Mouse (Mus musculus) heart, embryonic 12.5 days (tissue): ENCODE data around the gene Hpd. TPM values are rescaled to one million over a fixed set of nuclear protein-coding genes. Genes with fewer than 3 reads are reported as not detected.

Experiments used
- ATAC-seq: fragments of 200-750 bp; cut with Nextera tagmentation; 2 replicates; pipeline ENCODE4 v1.8.0; 2017; ENCODE audit warnings: moderate TSS enrichment, moderate library complexity; ENCODE audit not compliant: insufficient number of reproducible peaks, low FRiP score
- H3K27ac ChIP-seq: fragments of 300-500 bp; sonication (generic); 2 replicates; pipeline ENCODE4 v1.5.1; 2016; ENCODE audit warnings: mild to moderate bottlenecking, moderate library complexity; ENCODE audit not compliant: poor library complexity, severe bottlenecking
- H3K27me3 ChIP-seq: fragments of 300-500 bp; sonication (generic); replicated peaks from 2 replicates; pipeline ENCODE4 v1.6.1; 2016; ENCODE audit warnings: mild to moderate bottlenecking, moderate library complexity
- H3K36me3 ChIP-seq: fragments of 300-500 bp; sonication (generic); 2 replicates; pipeline ENCODE4 v1.6.1; 2016; ENCODE audit warnings: mild to moderate bottlenecking, moderate library complexity
- H3K4me1 ChIP-seq: fragments of 300-500 bp; sonication (generic); replicated peaks from 2 replicates; pipeline ENCODE4 v1.6.1; 2016; ENCODE audit warnings: mild to moderate bottlenecking
- H3K4me2 ChIP-seq: fragments of 300-500 bp; sonication (generic); 2 replicates; pipeline ENCODE4 v1.6.1; 2016; ENCODE audit warnings: mild to moderate bottlenecking, moderate library complexity
- H3K4me3 ChIP-seq: fragments of 300-500 bp; sonication (generic); 2 replicates; pipeline ENCODE4 v1.5.1; 2016; ENCODE audit warnings: mild to moderate bottlenecking
- H3K9ac ChIP-seq: fragments of 300-500 bp; sonication (generic); 2 replicates; pipeline ENCODE4 v1.6.1; 2016; ENCODE audit warnings: mild to moderate bottlenecking, moderate library complexity
- H3K9me3 ChIP-seq: fragments of 300-500 bp; sonication (generic); replicated peaks from 2 replicates; pipeline ENCODE4 v1.6.1; 2016; ENCODE audit warnings: mild to moderate bottlenecking, moderate library complexity
- WGBS: fragments of 180-500 bp; shearing (Covaris S2); methylation state at CpG from one replicate; pipeline ENCODE4 v1.1.7; 2016; 5-methylcytosine and 5-hydroxymethylcytosine counted together
- polyA plus RNA-seq: library from polyadenylated mRNA; unstranded; fragments of >200 nt; fragmentation: Nextera tagmentation; extraction: Ambion mirVana; gene quantifications from 2 replicates; pipeline ENCODE4 v1.2.1, GENCODE M21; 2016

Hpd gene
- polyA plus RNA-seq, 1 experiment from 2014 or later = not detected

DNA sequence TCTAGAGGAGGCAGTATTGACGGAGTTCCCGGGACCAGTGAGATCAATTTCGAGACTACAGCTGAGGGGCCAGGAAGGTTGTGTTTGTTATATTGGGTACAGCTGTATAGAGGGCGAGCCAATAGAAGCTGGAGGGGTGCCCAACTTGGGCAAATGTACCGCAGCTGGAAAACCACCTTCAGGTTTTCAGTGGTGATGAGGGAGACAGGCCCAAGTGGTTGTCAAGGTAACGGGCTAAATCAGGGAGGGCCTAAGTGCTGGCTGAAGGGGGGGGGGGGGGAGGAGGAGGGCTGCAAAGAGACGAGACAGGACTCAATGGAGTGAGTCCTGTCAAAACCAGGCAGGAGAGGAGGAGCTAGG, 48.8 kb downstream of the Hpd start:
- WGBS = 37% methylated on average over 7 of the region's 7 CpGs
- no peaks in the 10 kb centered on the region for H3K27me3 ChIP-seq

DNA sequence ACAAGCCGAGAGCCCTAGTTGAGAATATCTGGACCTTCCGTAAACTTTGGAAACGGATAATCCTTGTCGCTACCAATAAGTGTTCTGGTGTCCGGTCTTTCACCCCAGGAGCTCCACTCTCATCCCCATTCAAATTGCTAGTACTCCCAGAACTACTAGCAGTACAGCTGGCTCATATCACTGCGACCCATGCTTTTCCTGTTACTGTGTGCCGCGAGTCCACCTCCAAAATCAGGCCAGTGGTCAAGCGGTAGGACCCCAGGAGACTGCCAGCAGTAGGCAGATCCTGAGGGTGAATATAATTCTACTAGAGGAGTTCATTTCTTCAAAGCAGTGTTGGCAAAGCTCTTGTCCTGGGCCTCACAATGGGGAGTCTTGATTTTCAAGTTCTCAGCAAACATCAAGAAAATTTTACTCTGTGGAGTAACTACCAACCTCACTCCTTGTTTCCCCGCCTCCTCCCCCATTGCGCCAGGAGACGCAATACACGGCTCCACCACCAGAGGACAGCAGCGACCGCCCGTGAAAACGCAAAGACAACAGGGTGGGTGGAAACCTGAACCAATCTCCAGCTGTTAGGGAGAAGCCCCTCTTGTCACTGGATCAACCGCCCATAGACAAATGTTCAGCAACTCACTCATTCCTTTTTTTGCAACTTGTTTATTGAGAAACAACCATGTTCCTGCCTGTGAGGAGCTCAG, 49.3 kb downstream of the Hpd start:
- Histone ChIP-seq H3K4me3 (0 out of 2 replicates have a peak overlapping the region, but pooled peaks have one; percentile 6), H3K27ac (peak overlapping the region; percentile 100), H3K4me2 (peak overlapping the region; percentile 94), H3K4me1 (peaks cover 75% of the 10 kb centered on the region), H3K27me3 (no peaks in the 10 kb centered on the region), H3K36me3 (no peaks in the 10 kb centered on the region), H3K9me3 (no peaks in the 10 kb centered on the region), H3K9ac (no peak overlapping the region)
- WGBS = 14% methylated on average over 18 of the region's 18 CpGs
- no peak for ATAC-seq

More for the DNA sequence above, 48.8 kb downstream of the Hpd start:
- Histone ChIP-seq H3K4me2 (peak overlapping the region; percentile 94), H3K4me1 (peaks cover 75% of the 10 kb centered on the region), H3K4me3 (0 out of 2 replicates have a peak overlapping the region, but pooled peaks have one; percentile 67), H3K9me3 (no peaks in the 10 kb centered on the region), H3K9ac (no peak overlapping the region), H3K27ac (peak overlapping the region; percentile 100), H3K36me3 (no peaks in the 10 kb centered on the region)
- no peak for ATAC-seq

DNA sequence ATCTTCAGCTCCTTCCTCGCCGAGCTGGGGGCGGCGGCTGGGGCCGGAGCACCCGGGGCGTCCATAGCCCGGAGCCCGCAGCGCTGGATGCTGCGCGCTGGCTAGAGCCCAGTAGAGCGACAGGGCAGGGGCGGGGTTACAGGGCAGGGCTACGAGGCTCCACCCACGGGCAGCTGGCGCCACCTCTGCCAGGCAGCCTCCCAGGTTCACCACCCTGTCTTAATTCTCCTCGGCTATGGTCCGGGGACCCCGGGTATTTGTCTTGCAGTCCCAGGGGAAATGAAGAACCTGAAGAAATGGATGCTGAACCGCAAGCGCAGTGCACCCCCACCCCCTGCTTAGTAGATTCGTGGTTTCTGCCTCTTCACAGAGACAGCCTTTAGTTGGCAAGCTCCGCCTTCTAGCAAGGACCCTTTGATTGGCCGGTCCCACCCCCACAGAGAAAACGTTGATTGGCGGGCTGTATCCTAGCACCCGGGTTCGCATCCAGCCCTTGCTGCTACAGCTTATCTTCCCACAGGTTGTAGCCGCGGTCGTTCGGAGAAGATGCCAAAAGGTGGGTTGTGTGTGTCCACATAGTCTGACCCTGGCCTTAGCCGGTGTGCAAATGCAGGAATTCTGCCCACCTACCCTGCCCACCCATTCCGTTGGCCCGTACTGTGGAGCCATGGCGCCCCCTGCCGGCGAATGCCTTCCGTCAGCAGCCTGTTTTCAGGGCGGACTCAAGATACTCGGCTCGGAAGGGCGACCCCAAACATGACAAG, 50.0 kb downstream of the Hpd start, which contains the start of gene Rhof:
TSS of gene Rhof (minus strand) at position 385 of the 764 bp plus-strand sequence.
- Histone ChIP-seq H3K9ac (peak within 1 kb of the TSS; percentile 66), H3K4me3 (peak within 1 kb of the TSS; percentile 46), H3K36me3 (no peaks in the 10 kb centered on the region), H3K27ac (peak within 1 kb of the TSS; percentile 100), H3K4me1 (peaks cover 68% of the 10 kb centered on the region), H3K27me3 (no peaks in the 10 kb centered on the region), H3K4me2 (peak within 1 kb of the TSS; percentile 94), H3K9me3 (no peaks in the 10 kb centered on the region)
- ATAC-seq = peak; percentile 57
- WGBS = 1% methylated on average over 44 of the region's 44 CpGs

DNA sequence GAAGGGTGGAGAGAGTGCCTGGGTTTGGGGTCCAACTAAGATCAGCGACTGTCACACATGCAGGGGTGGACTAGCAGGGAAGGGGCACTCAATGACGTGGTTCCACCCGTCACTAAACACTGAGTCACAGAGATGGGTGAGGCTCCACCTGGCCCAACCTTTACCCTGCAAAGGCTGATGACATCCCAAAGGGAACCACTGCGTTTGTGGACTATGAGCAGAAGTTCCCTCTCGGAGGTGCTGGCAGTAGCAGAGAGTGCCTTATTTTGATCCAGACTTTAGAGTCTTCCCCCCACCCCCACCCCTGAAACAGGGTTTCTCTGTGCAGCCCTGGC, 51.7 kb downstream of the Hpd start:
- no peak for ATAC-seq
- no peaks in the 10 kb centered on the region for H3K36me3 ChIP-seq
- WGBS = 81% methylated on average over 5 of the region's 5 CpGs
- H3K9ac ChIP-seq = no peak overlapping the region
- H3K9me3 ChIP-seq = no peaks in the 10 kb centered on the region
- H3K4me1 ChIP-seq = peaks cover 56% of the 10 kb centered on the region
- H3K27me3 ChIP-seq = no peaks in the 10 kb centered on the region
- no peak overlapping the region for H3K4me3 ChIP-seq
- H3K4me2 ChIP-seq = no peak overlapping the region
- H3K27ac ChIP-seq = no peak overlapping the region

DNA sequence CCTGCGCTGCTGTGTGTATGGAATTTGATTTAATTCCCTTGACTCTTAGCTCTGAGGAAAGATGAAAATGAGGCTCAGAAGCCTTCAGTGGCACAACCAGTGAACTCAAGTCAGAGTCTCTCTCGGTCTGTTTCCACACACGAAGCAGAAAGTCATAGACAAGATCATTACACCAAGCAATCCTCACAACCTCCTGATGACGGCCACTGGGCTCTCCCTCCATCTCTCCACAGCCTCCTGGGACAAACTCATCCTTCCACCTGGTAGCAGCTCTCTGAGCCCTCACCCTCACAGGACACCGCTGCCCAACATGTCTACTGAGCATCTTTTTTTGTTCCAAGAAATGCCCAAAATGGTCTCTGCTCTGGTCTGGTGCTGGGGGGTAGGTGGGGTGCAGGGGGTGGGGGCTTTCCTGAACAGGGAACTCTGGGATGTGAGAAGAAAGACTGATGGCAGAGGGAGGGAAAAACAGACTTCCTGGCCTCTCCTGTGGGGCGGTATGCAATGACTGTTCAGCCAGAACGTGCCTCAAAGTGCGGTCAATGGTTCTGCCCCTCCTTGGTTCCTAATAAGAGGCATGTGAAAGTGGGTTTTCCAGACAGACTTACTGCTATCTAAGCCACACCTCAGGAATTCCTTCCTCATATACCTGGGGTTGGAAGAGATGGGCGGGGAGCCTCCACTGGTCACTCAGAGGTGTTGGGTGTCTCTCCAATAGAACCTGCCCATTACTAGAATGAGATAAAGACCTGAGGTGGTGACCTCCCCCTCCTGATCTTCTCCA, 52.3 kb downstream of the Hpd start:
- Histone ChIP-seq H3K4me1 (peaks cover 56% of the 10 kb centered on the region), H3K4me3 (no peak overlapping the region), H3K27me3 (no peaks in the 10 kb centered on the region), H3K9me3 (no peaks in the 10 kb centered on the region), H3K36me3 (no peaks in the 10 kb centered on the region), H3K9ac (no peak overlapping the region), H3K4me2 (no peak overlapping the region), H3K27ac (no peak overlapping the region)
- WGBS = 86% methylated on average over 9 of the region's 9 CpGs
- no peak for ATAC-seq

DNA sequence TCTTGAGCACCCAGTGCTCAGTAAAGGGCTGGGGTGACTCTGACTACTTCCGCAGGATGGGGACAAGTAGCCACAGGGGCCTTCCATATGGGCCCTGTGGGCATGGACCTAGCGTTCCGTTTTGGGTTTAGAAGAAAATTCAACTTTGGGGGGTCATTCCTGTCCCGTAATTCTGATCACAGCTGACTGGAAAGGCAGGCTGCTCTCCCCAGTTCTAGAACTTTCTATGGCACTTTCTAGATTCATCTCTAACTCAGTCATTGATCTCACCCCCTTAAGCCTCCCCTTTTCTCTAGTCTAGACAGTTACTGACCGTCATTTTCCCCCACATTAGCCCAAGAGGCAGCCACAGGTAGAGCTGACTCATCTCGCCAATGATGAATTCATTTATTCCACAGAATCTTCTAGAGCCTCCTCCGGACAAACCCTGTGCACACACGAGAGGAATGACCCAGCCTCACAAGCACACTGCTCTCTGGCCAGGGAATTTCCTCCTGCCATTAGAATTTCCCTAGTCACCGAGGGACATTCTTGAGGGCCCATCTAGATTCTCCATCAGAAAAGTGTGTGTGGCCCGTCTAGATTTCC, 53.3 kb downstream of the Hpd start:
- H3K27ac ChIP-seq = no peak overlapping the region
- WGBS = 75% methylated on average over 10 of the region's 10 CpGs
- H3K4me3 ChIP-seq = no peak overlapping the region
- no peaks in the 10 kb centered on the region for H3K27me3 ChIP-seq
- 0 out of 2 replicates have a peak overlapping the region, but pooled peaks have one; percentile 28 for H3K9ac ChIP-seq
- H3K4me2 ChIP-seq = no peak overlapping the region
- H3K36me3 ChIP-seq = no peaks in the 10 kb centered on the region
- no peak for ATAC-seq
- H3K9me3 ChIP-seq = no peaks in the 10 kb centered on the region
- peaks cover 48% of the 10 kb centered on the region for H3K4me1 ChIP-seq

DNA sequence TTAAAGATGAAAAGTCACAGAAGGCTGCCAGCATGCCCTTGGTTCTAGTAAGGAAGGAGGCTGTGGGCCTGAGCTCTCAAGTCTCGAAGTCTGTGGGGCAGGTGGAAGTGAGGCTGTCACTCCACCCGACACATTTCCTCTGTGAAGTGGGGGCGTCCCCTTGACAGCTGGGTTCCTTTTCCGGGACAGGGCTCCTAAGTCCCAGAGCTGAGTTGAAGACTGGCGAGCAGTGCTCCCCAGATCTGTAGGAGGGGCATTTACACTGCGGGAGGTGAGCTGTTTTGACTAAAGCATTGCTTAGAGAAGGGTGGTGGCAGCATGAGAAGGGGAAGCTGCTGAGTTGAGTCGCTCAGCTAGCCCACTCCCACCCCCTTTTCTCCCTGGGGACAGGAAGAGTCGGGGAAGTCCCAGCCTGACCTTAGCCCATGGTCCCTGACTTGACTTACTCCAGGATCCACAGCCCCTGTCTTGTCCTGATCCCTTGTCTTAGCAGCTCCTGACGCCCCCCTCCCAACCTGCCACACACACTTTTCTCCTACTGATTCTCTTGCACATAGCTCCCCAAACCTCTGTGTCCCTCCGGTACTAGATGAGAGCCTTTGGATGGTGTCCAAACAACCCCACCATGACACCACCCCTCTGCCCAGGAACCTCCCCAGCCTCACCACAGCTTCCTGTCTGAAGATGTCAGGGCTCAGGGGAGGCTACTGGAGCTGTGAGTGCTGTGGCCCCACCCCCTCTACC, 53.9 kb downstream of the Hpd start:
- no peak overlapping the region for H3K27ac ChIP-seq
- H3K27me3 ChIP-seq = no peaks in the 10 kb centered on the region
- no peak overlapping the region for H3K4me2 ChIP-seq
- H3K9ac ChIP-seq = 0 out of 2 replicates have a peak overlapping the region, but pooled peaks have one; percentile 28
- no peak for ATAC-seq
- no peak overlapping the region for H3K4me3 ChIP-seq
- peaks cover 41% of the 10 kb centered on the region for H3K4me1 ChIP-seq
- H3K36me3 ChIP-seq = no peaks in the 10 kb centered on the region
- no peaks in the 10 kb centered on the region for H3K9me3 ChIP-seq
- WGBS = 47% methylated on average over 10 of the region's 10 CpGs

DNA sequence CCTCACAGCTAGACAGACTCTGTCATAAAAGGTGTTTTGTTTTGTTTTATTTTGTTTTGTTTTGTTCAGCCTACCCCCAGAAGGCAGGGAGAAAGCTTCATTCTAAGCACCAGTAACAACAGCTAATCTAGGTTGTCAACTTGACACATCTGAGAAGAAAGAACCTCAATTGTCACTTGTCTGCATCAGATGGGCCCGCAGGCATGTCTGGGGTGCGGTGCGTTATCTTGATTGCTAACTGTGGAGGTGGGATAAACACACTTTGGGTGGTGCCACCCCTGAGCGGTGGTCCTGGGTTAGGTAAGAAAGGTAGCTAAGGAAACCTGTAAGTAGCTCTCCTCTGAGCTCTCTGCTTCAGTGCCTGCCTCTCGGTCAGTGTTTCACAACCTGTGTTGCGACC, 55.5 kb downstream of the Hpd start:
- no peak for ATAC-seq
- Histone ChIP-seq H3K9me3 (peaks cover 5% of the 10 kb centered on the region), H3K27me3 (no peaks in the 10 kb centered on the region), H3K27ac (no peak overlapping the region), H3K4me3 (no peak overlapping the region), H3K4me2 (no peak overlapping the region), H3K4me1 (peaks cover 27% of the 10 kb centered on the region), H3K9ac (no peak overlapping the region), H3K36me3 (no peaks in the 10 kb centered on the region)
- WGBS = 60% methylated on average over 6 of the region's 6 CpGs

DNA sequence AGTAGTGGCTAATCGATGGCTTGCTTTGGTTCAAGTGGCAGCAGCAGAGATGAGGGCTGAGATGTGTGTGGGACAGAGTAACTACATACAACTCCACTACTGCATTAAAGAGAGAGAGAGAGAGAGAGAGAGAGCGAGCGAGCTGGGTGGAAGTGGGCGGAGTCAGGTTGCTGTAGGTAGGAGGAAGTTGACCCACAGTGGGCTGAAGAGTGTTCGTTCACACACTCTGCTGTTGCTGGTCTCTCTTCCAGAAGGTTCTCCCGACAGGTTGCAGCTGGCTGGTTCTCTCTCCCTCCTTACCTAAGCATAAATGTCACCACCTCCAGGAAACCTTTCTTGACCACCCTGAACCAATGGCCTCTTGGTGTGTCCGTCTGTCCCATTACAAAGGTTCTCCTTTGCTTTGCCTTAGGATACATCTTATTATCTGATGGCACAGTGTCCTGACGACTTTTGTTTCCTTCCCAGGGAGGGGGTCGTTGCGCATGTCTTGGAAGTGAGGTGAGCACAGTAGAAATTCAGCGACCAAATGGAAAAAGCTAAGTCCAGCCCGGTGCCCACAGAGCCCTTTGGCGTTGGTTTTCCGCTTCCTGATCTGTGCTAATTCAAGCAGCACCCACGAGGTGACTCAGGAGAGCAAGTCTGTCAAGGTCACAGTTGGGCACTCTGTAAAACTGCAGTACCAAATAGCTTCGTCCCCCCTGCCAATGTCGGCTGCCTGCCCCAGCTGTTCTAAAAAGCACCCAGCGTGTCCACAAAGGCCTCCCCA, 56.7 kb downstream of the Hpd start:
- Histone ChIP-seq H3K27me3 (no peaks in the 10 kb centered on the region), H3K27ac (no peak overlapping the region), H3K36me3 (no peaks in the 10 kb centered on the region), H3K4me3 (no peak overlapping the region), H3K9ac (peak overlapping the region; percentile 22; the same call in 1 of the 2 replicates), H3K4me1 (peaks cover 22% of the 10 kb centered on the region), H3K9me3 (peaks cover 5% of the 10 kb centered on the region), H3K4me2 (no peak overlapping the region)
- WGBS = 64% methylated on average over 18 of the region's 18 CpGs
- ATAC-seq = no peak

DNA sequence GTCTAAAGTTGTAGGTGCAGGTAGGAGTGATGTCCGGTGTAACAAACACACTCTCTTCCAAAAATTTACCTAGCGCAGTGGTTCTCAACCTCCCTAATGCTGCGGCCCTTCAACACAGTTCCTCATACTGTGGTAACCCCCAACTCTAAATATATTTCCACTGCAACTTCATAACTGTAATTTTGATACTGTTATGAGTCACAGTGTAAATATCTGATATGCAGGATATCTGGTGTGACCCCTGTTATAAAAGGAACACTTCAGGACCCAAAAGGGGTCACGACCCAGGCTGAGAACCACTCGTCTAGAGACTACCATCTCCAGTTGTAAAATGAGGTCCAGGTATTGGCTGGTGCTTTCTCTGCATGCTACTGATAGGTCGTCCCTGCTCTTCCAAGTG, 57.4 kb downstream of the Hpd start:
- Histone ChIP-seq H3K4me2 (no peak overlapping the region), H3K27ac (no peak overlapping the region), H3K27me3 (no peaks in the 10 kb centered on the region), H3K9ac (no peak overlapping the region), H3K4me3 (no peak overlapping the region), H3K9me3 (peaks cover 5% of the 10 kb centered on the region), H3K4me1 (peaks cover 22% of the 10 kb centered on the region), H3K36me3 (no peaks in the 10 kb centered on the region)
- no peak for ATAC-seq
- WGBS = 78% methylated on average over 6 of the region's 6 CpGs
